Mouse (Mus musculus): Measurements from ENCODE around the gene Glud1. TPM values are rescaled to one million over a fixed set of nuclear protein-coding genes. Genes with fewer than 3 reads are reported as not detected.
"Not testable (repeated sequence)": the region's sequence is repeated elsewhere in the genome, so short reads cannot be mapped to it uniquely, and the experiment has no call there.

The Glud1 gene
- total and polyA plus RNA-seq, 2 experiments from 2014 or later, result 55.9 to 58.3 TPM

DNA sequence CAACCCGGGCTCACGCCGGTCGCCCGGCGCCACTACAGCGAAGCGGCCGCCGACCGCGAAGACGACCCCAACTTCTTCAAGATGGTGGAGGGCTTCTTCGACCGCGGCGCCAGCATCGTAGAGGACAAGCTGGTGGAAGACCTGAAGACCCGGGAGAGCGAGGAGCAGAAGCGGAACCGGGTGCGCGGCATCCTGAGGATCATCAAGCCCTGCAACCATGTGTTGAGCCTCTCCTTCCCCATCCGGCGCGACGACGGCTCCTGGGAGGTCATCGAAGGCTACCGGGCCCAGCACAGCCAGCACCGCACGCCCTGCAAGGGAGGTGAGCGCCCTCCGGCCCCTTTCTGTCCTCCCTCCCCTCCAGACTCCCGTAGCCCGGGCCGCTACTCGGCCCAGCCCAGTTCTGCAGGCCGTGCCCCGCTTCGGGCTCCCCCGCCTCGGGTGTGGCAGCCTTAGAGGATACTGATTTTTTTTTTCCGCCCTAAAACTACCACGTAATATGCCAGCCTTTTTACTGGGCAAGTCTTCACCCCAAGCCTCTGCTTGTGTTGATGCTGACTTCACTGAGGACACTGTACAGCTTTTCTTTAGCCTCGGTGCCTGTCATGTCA, 599 bp downstream of the Glud1 start:
- 0% methylated on average over 40 of the region's 47 CpGs for WGBS
- peak overlapping the region; percentile 95 for H3K9ac ChIP-seq (replicated peaks; ENCODE audit: low read depth, low read length)
- ATAC-seq (ENCODE audit: insufficient read depth, low read depth), result peak; percentile 10

DNA sequence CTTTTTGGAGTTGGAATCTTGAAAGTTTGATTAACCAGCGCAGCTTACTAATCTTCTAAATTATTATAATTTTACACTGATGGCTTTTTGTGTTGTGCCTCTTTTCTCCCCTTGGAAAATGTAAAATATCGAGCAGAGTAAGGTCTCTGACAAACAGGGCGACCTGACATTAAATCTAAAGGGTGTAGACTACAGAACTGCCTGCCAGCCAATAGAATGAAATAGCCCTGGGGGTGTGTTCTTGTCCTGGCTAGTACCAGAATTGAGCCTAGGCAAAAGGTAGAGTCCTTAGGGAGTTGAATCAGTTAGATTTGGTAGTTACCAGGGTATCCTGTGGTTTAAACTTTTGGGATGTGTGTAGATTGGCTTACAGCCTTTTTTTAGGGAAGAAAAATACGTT, 1.2 kb downstream of the Glud1 start:
- WGBS, result 9% methylated on average over 4 of the region's 4 CpGs
- ATAC-seq (ENCODE audit: insufficient read depth, low read depth), result no peak
- H3K9ac ChIP-seq (replicated peaks; ENCODE audit: low read depth, low read length), result peak overlapping the region; percentile 95
- peak overlapping the region; percentile 93 for H3K4me3 ChIP-seq (ENCODE audit: low read depth, low read length)
- no peaks in the 10 kb centered on the region for H3K36me3 ChIP-seq (replicated peaks; ENCODE audit: control insufficient read depth, insufficient read depth, low read length)
- H3K4me1 ChIP-seq (ENCODE audit: control insufficient read depth, insufficient read depth), result peaks cover 11% of the 10 kb centered on the region
- DNase-seq (ENCODE audit: low spot score), result no peak
- H3K4me2 ChIP-seq (ENCODE audit: low read depth, low read length), result peak overlapping the region; percentile 65
- TF ChIP-seq EP300 (IDR thresholded peaks at IDR 0.05; ENCODE audit: low read depth), result no peak
- TF ChIP-seq CTCF (IDR thresholded peaks at IDR 0.05; ENCODE audit: low read depth), result no peak
- no peaks in the 10 kb centered on the region for H3K9me3 ChIP-seq (replicated peaks; ENCODE audit: control insufficient read depth, low read length)
- H3K27ac ChIP-seq (ENCODE audit: low read depth), result peak overlapping the region; percentile 98; the same call in 1 of the 2 replicates
- H3K27me3 ChIP-seq (ENCODE audit: control insufficient read depth, insufficient read depth, low read length), result no peaks in the 10 kb centered on the region

More for the DNA sequence above, 599 bp downstream of the Glud1 start:
- no peak for DNase-seq (ENCODE audit: low spot score)
- Histone ChIP-seq H3K4me3 (ENCODE audit: low read depth, low read length) (peak overlapping the region; percentile 93), H3K9me3 (replicated peaks; ENCODE audit: control insufficient read depth, low read length) (no peaks in the 10 kb centered on the region), H3K4me2 (ENCODE audit: low read depth, low read length) (peak overlapping the region; percentile 65), H3K4me1 (ENCODE audit: control insufficient read depth, insufficient read depth) (peaks cover 11% of the 10 kb centered on the region), H3K27me3 (ENCODE audit: control insufficient read depth, insufficient read depth, low read length) (no peaks in the 10 kb centered on the region), H3K36me3 (replicated peaks; ENCODE audit: control insufficient read depth, insufficient read depth, low read length) (no peaks in the 10 kb centered on the region), H3K27ac (ENCODE audit: low read depth) (peak overlapping the region; percentile 98)
- TF ChIP-seq EP300 (IDR thresholded peaks at IDR 0.05; ENCODE audit: low read depth), result no peak
- TF ChIP-seq CTCF (IDR thresholded peaks at IDR 0.05; ENCODE audit: low read depth), result no peak

DNA sequence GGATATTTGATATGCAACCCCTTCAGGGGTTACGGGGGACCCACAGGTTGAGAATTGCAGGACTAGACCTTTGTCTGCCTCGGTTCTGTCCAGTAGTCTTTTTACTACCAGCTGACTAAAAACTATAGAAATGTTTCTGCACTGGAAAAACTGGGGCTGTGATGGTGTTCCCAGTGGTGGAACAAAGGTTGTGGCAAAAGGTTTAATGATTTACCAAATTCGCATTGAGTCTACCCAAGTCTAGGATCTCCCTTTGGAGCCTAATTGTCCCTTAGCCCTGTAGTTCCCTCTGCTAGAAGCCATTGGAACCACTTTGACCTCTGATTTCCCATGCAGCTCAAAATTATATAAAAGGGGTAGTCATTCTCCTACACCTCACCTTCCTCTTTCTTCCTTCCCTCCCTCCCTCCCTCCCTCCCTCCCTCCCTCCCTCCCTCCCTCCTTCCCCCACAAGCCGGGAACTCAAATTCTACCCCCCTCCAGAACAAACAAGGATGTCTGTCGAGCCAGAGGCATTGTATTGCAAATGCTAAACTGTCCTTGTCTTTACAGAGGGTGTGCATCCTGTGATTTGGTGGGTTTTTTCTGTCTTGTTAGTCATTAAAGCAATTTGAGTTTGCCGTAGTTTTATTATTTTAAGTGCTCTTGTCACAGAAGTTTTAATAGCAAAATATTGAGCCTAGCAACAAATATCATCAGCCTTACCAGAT, 2.0 kb downstream of the Glud1 start:
- no peak for DNase-seq (ENCODE audit: low spot score)
- peak overlapping the region; percentile 95 for H3K9ac ChIP-seq (replicated peaks; ENCODE audit: low read depth, low read length)
- peak overlapping the region; percentile 65 for H3K4me2 ChIP-seq (ENCODE audit: low read depth, low read length)
- ATAC-seq (ENCODE audit: insufficient read depth, low read depth), result no peak
- H3K4me1 ChIP-seq (ENCODE audit: control insufficient read depth, insufficient read depth), result peaks cover 11% of the 10 kb centered on the region
- TF ChIP-seq CTCF (IDR thresholded peaks at IDR 0.05; ENCODE audit: low read depth) (no peak), EP300 (IDR thresholded peaks at IDR 0.05; ENCODE audit: low read depth) (no peak)
- H3K27me3 ChIP-seq (ENCODE audit: control insufficient read depth, insufficient read depth, low read length), result no peaks in the 10 kb centered on the region
- no peak overlapping the region for H3K27ac ChIP-seq (ENCODE audit: low read depth)
- no peaks in the 10 kb centered on the region for H3K9me3 ChIP-seq (replicated peaks; ENCODE audit: control insufficient read depth, low read length)
- H3K36me3 ChIP-seq (replicated peaks; ENCODE audit: control insufficient read depth, insufficient read depth, low read length), result no peaks in the 10 kb centered on the region
- WGBS, result 34% methylated on average over 5 of the region's 6 CpGs
- peak overlapping the region; percentile 93 for H3K4me3 ChIP-seq (ENCODE audit: low read depth, low read length)

DNA sequence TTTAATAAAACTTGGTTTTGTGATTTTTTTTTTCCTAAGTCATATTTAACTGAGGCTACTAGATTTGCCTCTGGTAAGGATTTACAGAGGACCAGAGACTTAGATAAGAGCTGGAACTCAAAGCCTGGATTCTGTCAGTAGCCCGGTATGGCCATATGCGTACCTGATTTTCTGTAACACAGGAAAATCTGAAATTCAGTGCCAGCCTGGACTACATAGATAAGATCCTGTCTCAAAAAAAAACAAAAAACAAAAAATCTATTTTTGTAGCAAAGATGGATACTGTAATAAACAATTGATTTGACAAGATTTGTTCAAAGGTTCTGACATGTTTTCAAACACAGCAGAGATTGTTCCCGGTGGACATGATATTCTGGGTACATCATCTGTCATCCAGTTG, 3.1 kb downstream of the Glud1 start:
- 68% methylated on average over 3 of the region's 3 CpGs for WGBS
- ATAC-seq (ENCODE audit: insufficient read depth, low read depth) (no peak), DNase-seq (ENCODE audit: low spot score) (no peak)
- Histone ChIP-seq H3K27me3 (ENCODE audit: control insufficient read depth, insufficient read depth, low read length) (no peaks in the 10 kb centered on the region), H3K36me3 (replicated peaks; ENCODE audit: control insufficient read depth, insufficient read depth, low read length) (no peaks in the 10 kb centered on the region), H3K4me3 (ENCODE audit: low read depth, low read length) (no peak overlapping the region), H3K4me2 (ENCODE audit: low read depth, low read length) (no peak overlapping the region), H3K9ac (replicated peaks; ENCODE audit: low read depth, low read length) (no peak overlapping the region), H3K27ac (ENCODE audit: low read depth) (no peak overlapping the region), H3K9me3 (replicated peaks; ENCODE audit: control insufficient read depth, low read length) (no peaks in the 10 kb centered on the region), H3K4me1 (ENCODE audit: control insufficient read depth, insufficient read depth) (peaks cover 11% of the 10 kb centered on the region)
- no peak for TF ChIP-seq CTCF (IDR thresholded peaks at IDR 0.05; ENCODE audit: low read depth)
- TF ChIP-seq EP300 (IDR thresholded peaks at IDR 0.05; ENCODE audit: low read depth), result no peak

DNA sequence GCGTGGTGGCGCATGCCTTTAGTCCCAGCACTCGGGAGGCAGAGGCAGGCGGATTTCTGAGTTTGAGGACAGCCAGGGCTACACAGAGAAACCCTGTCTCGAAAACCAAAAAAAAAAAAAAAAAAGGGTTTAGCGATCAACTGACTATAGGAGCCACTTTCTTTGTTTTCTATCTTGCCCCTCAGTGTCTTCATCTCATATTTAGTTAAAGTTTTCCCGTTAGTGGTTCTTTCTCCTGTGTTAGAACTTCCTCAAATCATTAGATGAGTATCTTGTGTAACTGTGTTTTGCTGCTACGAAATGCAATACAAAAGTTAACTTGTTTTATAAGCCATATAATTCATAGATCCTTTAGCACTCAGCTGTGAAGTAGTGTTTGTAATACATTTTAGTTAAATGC, 3.9 kb downstream of the Glud1 start:
- H3K4me1 ChIP-seq (ENCODE audit: control insufficient read depth, insufficient read depth), result peaks cover 11% of the 10 kb centered on the region
- H3K9me3 ChIP-seq (replicated peaks; ENCODE audit: control insufficient read depth, low read length); DNase-seq (ENCODE audit: low spot score); H3K27ac ChIP-seq (ENCODE audit: low read depth); ATAC-seq (ENCODE audit: insufficient read depth, low read depth); H3K9ac ChIP-seq (replicated peaks; ENCODE audit: low read depth, low read length); H3K36me3 ChIP-seq (replicated peaks; ENCODE audit: control insufficient read depth, insufficient read depth, low read length); H3K27me3 ChIP-seq (ENCODE audit: control insufficient read depth, insufficient read depth, low read length); H3K4me3 ChIP-seq (ENCODE audit: low read depth, low read length); H3K4me2 ChIP-seq (ENCODE audit: low read depth, low read length): not testable (repeated sequence)
- WGBS, result 87% methylated on average over 8 of the region's 8 CpGs
